Mouse (Mus musculus): Measurements from ENCODE around the gene Slc35c2. TPM values are rescaled to one million over a fixed set of nuclear protein-coding genes. Genes with fewer than 3 reads are reported as not detected.

The Slc35c2 gene
- polyA plus RNA-seq, 1 experiment from 2014 or later = 67.3 TPM

DNA sequence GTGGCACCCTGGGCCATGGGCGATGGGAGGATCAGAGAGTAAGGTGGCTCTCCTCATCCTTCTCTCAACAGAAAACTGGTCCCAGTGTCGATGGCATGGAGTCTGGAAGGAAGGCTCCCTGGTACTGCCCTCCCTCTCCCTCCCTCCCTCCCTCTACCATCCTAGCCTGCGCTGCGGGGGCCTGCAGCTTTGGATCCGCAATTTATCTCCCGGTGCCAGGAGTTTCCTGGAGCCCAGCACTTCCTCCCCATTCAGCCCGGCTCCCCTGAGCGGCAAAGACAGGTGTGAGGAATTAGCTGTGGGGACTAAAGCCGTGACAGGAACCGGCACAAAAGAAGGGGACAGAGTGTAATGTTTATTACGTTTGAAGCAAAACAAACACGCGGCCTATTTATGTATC lies 45.1 kb downstream of the Slc35c2 start:
- Histone ChIP-seq H3K27ac (ENCODE audit: low read length) (no peak overlapping the region), H3K4me3 (replicated peaks; ENCODE audit: low read length) (no peak overlapping the region), H3K36me3 (ENCODE audit: control insufficient read depth, insufficient read depth, low read length) (no peaks in the 10 kb centered on the region), H3K27me3 (ENCODE audit: control insufficient read depth, insufficient read depth, low read length) (peaks cover 79% of the 10 kb centered on the region), H3K4me1 (ENCODE audit: control insufficient read depth, insufficient read depth, low read length) (0 out of 2 replicates have a peak, but pooled peaks cover 3% of the 10 kb centered on the region), H3K4me2 (ENCODE audit: low read depth, low read length) (no peak overlapping the region), H3K9ac (ENCODE audit: low read length) (no peak overlapping the region), H3K9me3 (replicated peaks; ENCODE audit: control insufficient read depth, low read length) (no peaks in the 10 kb centered on the region)
- ATAC-seq (ENCODE audit: insufficient read depth, low FRiP score) = no peak
- WGBS = 1% methylated on average over 13 of the region's 13 CpGs

DNA sequence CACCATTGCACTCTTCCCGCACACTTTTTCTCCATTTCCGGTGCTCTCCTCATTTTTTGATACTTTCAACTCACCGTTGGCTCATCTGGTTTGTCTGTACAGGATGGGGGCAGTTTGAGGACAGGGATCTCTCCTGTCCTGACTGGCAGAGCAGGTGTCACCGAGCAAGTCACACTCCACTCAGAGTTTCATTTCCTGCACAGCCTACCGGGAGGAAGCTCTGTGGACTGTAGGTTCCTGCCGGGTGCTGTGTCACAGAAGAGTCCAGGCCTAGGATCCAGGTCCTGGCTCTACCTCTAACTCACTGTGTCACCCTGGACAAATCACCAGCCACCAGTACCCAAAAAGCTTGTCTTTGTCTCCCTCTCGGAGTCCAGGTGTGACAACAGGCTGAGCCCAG lies 45.9 kb downstream of the Slc35c2 start:
- Histone ChIP-seq H3K4me1 (ENCODE audit: control insufficient read depth, insufficient read depth, low read length) (0 out of 2 replicates have a peak, but pooled peaks cover 3% of the 10 kb centered on the region), H3K9ac (ENCODE audit: low read length) (no peak overlapping the region), H3K4me2 (ENCODE audit: low read depth, low read length) (no peak overlapping the region), H3K4me3 (replicated peaks; ENCODE audit: low read length) (no peak overlapping the region), H3K9me3 (replicated peaks; ENCODE audit: control insufficient read depth, low read length) (no peaks in the 10 kb centered on the region), H3K27ac (ENCODE audit: low read length) (no peak overlapping the region), H3K36me3 (ENCODE audit: control insufficient read depth, insufficient read depth, low read length) (no peaks in the 10 kb centered on the region), H3K27me3 (ENCODE audit: control insufficient read depth, insufficient read depth, low read length) (peaks cover 78% of the 10 kb centered on the region)
- WGBS = 46% methylated on average over 7 of the region's 7 CpGs
- ATAC-seq (ENCODE audit: insufficient read depth, low FRiP score) = no peak

DNA sequence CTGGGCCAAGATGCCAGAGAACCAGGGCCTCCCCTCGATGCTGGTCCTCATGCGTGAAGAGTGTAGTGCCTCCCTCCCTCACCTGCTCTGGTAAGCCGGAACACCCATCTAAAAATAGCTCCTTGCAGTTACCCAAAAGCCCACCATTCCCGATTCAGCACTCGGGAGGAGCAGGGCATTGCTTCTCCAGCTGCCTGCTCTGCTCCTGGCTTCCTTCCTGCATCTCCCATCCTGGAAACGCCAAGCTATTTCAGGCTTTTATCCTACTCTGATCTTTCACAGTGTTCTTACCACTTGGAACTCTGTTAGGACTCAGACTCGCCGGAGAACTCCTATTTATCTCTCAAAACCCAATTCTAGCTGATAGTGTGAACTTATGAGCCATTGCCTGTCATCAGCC lies 47.3 kb downstream of the Slc35c2 start:
- H3K9me3 ChIP-seq (replicated peaks; ENCODE audit: control insufficient read depth, low read length) = no peaks in the 10 kb centered on the region
- 0 out of 2 replicates have a peak, but pooled peaks cover 3% of the 10 kb centered on the region for H3K4me1 ChIP-seq (ENCODE audit: control insufficient read depth, insufficient read depth, low read length)
- no peak overlapping the region for H3K27ac ChIP-seq (ENCODE audit: low read length)
- peaks cover 82% of the 10 kb centered on the region for H3K27me3 ChIP-seq (ENCODE audit: control insufficient read depth, insufficient read depth, low read length)
- no peak for ATAC-seq (ENCODE audit: insufficient read depth, low FRiP score)
- no peak overlapping the region for H3K9ac ChIP-seq (ENCODE audit: low read length)
- H3K4me3 ChIP-seq (replicated peaks; ENCODE audit: low read length) = no peak overlapping the region
- no peaks in the 10 kb centered on the region for H3K36me3 ChIP-seq (ENCODE audit: control insufficient read depth, insufficient read depth, low read length)
- no peak overlapping the region for H3K4me2 ChIP-seq (ENCODE audit: low read depth, low read length)
- 33% methylated on average over 8 of the region's 8 CpGs for WGBS

DNA sequence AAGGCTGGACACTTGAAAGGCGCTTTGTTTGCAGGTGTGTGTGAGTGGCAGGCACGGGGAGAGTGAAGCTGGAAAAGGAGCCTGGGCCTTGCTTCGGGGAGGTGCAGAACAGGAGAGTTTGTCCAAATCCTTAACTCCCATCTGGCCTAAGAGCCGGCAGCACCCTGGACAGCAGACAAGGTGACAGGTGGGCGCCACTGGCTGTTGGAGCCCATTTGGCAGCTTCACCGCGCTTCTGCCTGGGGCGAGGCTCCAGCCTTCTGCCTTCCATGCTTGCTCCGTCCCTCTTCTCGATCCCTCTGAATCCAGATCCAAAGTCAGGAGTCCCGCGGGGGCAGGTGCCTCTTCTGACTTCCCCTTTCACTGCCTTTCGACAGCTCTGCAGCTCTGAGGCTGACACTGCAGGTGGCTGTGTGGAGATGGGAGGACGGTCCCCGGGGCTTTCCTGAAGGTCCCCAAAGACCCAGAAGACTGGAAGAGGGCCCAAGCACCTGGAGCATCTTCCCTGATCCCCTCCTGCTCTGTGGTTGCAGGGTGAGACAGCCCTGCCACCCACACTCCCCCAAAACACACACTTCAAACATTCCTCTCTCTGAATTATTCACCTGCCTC lies 48.0 kb downstream of the Slc35c2 start:
- Histone ChIP-seq H3K27ac (ENCODE audit: low read length) (no peak overlapping the region), H3K9me3 (replicated peaks; ENCODE audit: control insufficient read depth, low read length) (no peaks in the 10 kb centered on the region), H3K4me3 (replicated peaks; ENCODE audit: low read length) (no peak overlapping the region), H3K36me3 (ENCODE audit: control insufficient read depth, insufficient read depth, low read length) (no peaks in the 10 kb centered on the region), H3K9ac (ENCODE audit: low read length) (no peak overlapping the region), H3K4me1 (ENCODE audit: control insufficient read depth, insufficient read depth, low read length) (0 out of 2 replicates have a peak, but pooled peaks cover 5% of the 10 kb centered on the region), H3K27me3 (ENCODE audit: control insufficient read depth, insufficient read depth, low read length) (peaks cover 85% of the 10 kb centered on the region), H3K4me2 (ENCODE audit: low read depth, low read length) (no peak overlapping the region)
- 15% methylated on average over 15 of the region's 15 CpGs for WGBS
- ATAC-seq (ENCODE audit: insufficient read depth, low FRiP score) = no peak

DNA sequence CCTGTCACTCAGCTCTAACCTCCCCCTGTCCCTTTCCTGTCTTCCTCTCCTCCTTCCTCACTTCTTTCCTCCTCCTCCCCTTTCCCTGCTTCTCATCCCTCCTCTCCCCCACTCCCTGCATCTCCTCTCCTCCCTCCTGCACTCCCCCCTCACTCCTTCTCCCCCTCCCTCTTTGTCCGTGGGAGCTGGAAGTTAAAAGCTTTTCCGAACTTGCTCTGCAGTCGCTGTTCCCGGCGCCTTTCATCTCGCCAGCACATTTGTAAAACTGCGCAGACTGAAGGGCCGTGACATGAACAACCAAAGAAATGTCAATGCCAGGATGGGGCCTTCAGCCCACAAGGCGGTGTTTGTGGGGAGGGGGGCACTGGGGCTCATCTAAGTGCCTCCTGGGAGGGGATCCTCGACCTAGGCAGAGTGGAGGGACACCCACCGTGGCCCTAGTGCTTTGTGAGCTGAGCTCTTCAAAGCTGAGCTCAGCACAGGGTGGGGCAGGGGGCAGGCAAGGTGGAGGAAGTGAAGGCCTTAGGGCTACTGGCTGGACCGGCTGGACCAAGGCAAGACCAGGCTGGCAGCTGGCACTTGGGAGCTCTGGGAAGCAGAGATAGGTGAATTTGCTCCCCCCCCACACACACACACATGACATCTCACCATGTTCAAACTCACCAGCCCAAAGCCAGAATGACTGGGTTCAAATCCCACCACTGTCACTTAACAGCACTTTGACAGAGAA lies 49.1 kb downstream of the Slc35c2 start:
- Histone ChIP-seq H3K27ac (ENCODE audit: low read length) (no peak overlapping the region), H3K9ac (ENCODE audit: low read length) (no peak overlapping the region), H3K9me3 (replicated peaks; ENCODE audit: control insufficient read depth, low read length) (no peaks in the 10 kb centered on the region), H3K4me1 (ENCODE audit: control insufficient read depth, insufficient read depth, low read length) (peaks cover 9% of the 10 kb centered on the region; the same call in 1 of the 2 replicates), H3K27me3 (ENCODE audit: control insufficient read depth, insufficient read depth, low read length) (peaks cover 95% of the 10 kb centered on the region), H3K4me2 (ENCODE audit: low read depth, low read length) (no peak overlapping the region), H3K36me3 (ENCODE audit: control insufficient read depth, insufficient read depth, low read length) (no peaks in the 10 kb centered on the region), H3K4me3 (replicated peaks; ENCODE audit: low read length) (no peak overlapping the region)
- ATAC-seq (ENCODE audit: insufficient read depth, low FRiP score) = no peak
- WGBS = 6% methylated on average over 12 of the region's 12 CpGs

DNA sequence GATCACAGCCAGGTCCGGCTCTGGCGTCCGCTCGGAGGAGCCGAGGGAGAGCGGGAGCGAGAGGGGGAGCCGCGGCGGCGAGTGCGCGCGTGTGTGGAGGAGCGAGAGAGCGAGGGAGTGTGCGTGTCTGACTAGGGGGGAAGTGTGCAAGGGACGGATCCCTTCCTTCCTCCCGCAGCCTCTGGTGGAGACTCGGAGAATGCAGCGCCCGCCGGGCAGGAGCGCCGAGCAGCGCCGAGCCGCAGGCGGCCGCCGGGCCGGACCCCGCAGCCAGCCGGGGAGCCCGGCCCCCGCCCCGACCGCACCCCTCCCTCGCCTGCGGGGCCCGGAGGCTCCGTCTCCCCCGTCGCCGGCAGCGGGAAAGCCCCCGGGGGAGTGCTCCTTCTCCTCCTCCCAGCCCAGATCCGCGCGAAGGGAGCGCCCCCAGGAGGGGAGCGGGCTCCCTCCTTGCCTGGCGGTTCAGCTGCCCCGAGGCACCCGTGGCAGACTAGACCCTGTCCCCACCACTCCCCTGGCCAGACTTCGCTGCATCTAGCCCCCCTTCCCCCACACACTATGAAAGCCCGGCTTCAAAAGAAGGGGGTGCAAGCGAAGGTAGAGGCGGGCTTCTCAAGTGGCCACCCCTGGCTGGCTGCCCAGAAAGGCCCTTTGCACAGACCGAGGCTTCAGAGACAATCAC lies 52.9 kb downstream of the Slc35c2 start, which contains the start of gene Cdh22:
Gene Cdh22, minus strand, starts transcription at position 241 of the 679 bp plus-strand sequence.
- peak; percentile 58 for ATAC-seq (ENCODE audit: insufficient read depth, low FRiP score)
- H3K36me3 ChIP-seq (ENCODE audit: control insufficient read depth, insufficient read depth, low read length) = no peaks in the 10 kb centered on the region
- H3K27me3 ChIP-seq (ENCODE audit: control insufficient read depth, insufficient read depth, low read length) = peaks cover 96% of the 10 kb centered on the region
- peak within 1 kb of the TSS; percentile 59 for H3K4me3 ChIP-seq (replicated peaks; ENCODE audit: low read length)
- H3K9me3 ChIP-seq (replicated peaks; ENCODE audit: control insufficient read depth, low read length) = no peaks in the 10 kb centered on the region
- no peak within 1 kb of the TSS for H3K27ac ChIP-seq (ENCODE audit: low read length)
- peak within 1 kb of the TSS; percentile 66 for H3K9ac ChIP-seq (ENCODE audit: low read length)
- 1% methylated on average over 45 of the region's 60 CpGs for WGBS
- peak within 1 kb of the TSS; percentile 98 for H3K4me2 ChIP-seq (ENCODE audit: low read depth, low read length)
- peaks cover 8% of the 10 kb centered on the region; the same call in 1 of the 2 replicates for H3K4me1 ChIP-seq (ENCODE audit: control insufficient read depth, insufficient read depth, low read length)

DNA sequence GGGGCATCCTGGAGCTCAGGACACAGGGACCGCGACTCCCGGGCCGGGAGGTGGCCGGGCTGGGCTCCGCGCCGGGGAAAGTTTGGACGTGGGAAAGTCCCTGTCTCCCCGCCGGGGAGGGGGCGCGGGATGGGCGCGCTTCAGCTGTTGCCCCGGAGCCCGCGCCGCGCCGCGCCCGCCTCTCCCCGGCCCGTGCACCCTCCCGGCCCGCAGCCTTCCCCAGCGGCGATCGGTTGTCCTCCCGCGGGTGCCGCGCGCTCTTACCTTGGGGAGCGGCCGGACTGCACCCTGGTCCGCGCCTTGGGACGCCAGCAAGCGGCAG lies 53.4 kb downstream of the Slc35c2 start:
- Histone ChIP-seq H3K27ac (ENCODE audit: low read length) (no peak overlapping the region), H3K36me3 (ENCODE audit: control insufficient read depth, insufficient read depth, low read length) (no peaks in the 10 kb centered on the region), H3K4me2 (ENCODE audit: low read depth, low read length) (peak overlapping the region; percentile 98), H3K4me3 (replicated peaks; ENCODE audit: low read length) (peak overlapping the region; percentile 59), H3K4me1 (ENCODE audit: control insufficient read depth, insufficient read depth, low read length) (peaks cover 8% of the 10 kb centered on the region; the same call in 1 of the 2 replicates), H3K9ac (ENCODE audit: low read length) (peak overlapping the region; percentile 66), H3K27me3 (ENCODE audit: control insufficient read depth, insufficient read depth, low read length) (peaks cover 92% of the 10 kb centered on the region), H3K9me3 (replicated peaks; ENCODE audit: control insufficient read depth, low read length) (no peaks in the 10 kb centered on the region)
- peak; percentile 30; the same call in 1 of the 2 replicates for ATAC-seq (ENCODE audit: insufficient read depth, low FRiP score)
- whole genome bisulfite sequencing = under 1% methylated on average over 39 of the region's 41 CpGs

DNA sequence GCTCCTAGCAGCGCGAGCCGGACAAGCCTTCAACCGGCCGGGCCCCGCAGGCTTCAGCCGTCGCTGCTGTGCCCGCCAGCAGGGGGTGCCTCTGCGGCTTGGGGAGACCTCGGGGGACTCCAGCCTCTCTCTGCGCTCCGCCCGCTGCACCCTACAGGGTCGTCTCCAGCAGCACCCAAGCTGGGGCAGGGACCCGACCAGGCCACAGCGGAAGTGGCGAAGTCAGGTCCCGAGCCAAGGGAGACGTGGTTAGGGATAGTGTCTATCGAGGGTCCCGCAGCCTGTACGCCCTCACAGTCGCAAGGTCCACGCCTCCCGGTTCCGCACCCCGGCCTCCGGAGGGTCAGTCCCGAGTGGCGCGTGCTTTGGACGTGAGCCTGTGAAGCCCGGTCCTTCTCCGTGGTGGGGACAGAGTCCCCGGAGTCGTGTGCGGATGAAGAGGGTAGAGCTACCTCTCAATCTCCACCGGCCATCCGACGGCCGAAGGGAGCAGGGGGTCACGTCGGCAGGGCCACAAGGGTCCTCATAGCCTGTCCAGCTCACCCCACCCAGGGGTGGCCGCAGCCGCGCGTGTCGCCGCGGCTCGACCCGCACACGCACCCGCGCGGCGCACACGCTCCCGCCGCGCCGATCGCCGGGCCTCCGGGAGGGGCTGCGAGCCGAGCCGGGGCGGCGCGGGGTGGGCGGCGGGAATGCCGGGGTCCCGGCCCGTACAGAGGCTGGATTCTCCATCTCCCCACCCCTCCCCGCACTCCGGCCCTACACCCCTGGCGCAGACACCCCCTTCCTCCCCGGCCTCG lies 54.0 kb downstream of the Slc35c2 start:
- peaks cover 86% of the 10 kb centered on the region for H3K27me3 ChIP-seq (ENCODE audit: control insufficient read depth, insufficient read depth, low read length)

More for the DNA sequence above, 54.0 kb downstream of the Slc35c2 start:
- Histone ChIP-seq H3K9ac (ENCODE audit: low read length) (peak overlapping the region; percentile 66), H3K27ac (ENCODE audit: low read length) (no peak overlapping the region), H3K4me1 (ENCODE audit: control insufficient read depth, insufficient read depth, low read length) (peaks cover 8% of the 10 kb centered on the region; the same call in 1 of the 2 replicates), H3K36me3 (ENCODE audit: control insufficient read depth, insufficient read depth, low read length) (no peaks in the 10 kb centered on the region), H3K4me2 (ENCODE audit: low read depth, low read length) (peak overlapping the region; percentile 98), H3K4me3 (replicated peaks; ENCODE audit: low read length) (peak overlapping the region; percentile 59), H3K9me3 (replicated peaks; ENCODE audit: control insufficient read depth, low read length) (no peaks in the 10 kb centered on the region)
- no peak for ATAC-seq (ENCODE audit: insufficient read depth, low FRiP score)
- under 1% methylated on average over 80 of the region's 82 CpGs for WGBS
